Mouse (Mus musculus) kidney, embryonic 16.5 days (tissue): Measurements from ENCODE around the gene C5ar1. TPM values are rescaled to one million over a fixed set of nuclear protein-coding genes. Genes with fewer than 3 reads are reported as not detected.

Source experiments
- ATAC-seq: fragments of 200-750 bp; cut with Nextera tagmentation; 2 replicates; pipeline ENCODE4 v1.8.0; 2017; ENCODE audit warnings: moderate TSS enrichment; ENCODE audit not compliant: low FRiP score, low TSS enrichment
- H3K27ac ChIP-seq: fragments of 300-500 bp; sonication (generic); 2 replicates; pipeline ENCODE4 v1.5.1; 2014; ENCODE audit warnings: low read length
- H3K27me3 ChIP-seq: fragments of 300-500 bp; sonication (generic); 2 replicates; pipeline ENCODE4 v1.6.1; 2014; ENCODE audit warnings: low read length, control low read depth, mixed read lengths; ENCODE audit not compliant: insufficient read depth
- H3K36me3 ChIP-seq: fragments of 300-500 bp; sonication (generic); 2 replicates; pipeline ENCODE4 v1.6.1; 2014; ENCODE audit warnings: low read length, control low read depth, mixed read lengths; ENCODE audit not compliant: insufficient read depth
- H3K4me1 ChIP-seq: fragments of 300-500 bp; sonication (generic); 2 replicates; pipeline ENCODE4 v1.6.1; 2014; ENCODE audit warnings: low read length, control low read depth, mixed read lengths; ENCODE audit not compliant: insufficient read depth
- H3K4me2 ChIP-seq: fragments of 300-500 bp; sonication (generic); replicated peaks from 2 replicates; pipeline ENCODE4 v1.6.1; 2014; ENCODE audit warnings: low read depth, low read length
- H3K4me3 ChIP-seq: fragments of 300-500 bp; sonication (generic); 2 replicates; pipeline ENCODE4 v1.5.1; 2014; ENCODE audit warnings: mild to moderate bottlenecking, low read length
- H3K9ac ChIP-seq: fragments of 300-500 bp; sonication (generic); replicated peaks from 2 replicates; pipeline ENCODE4 v1.6.1; 2014; ENCODE audit warnings: low read length
- H3K9me3 ChIP-seq: fragments of 300-500 bp; sonication (generic); 2 replicates; pipeline ENCODE4 v1.6.1; 2016; ENCODE audit warnings: low read length, control low read depth
- WGBS: fragments of 180-500 bp; shearing (Covaris S2); extraction: QIAGEN DNeasy Blood & Tissue Kit; methylation state at CpG from one replicate; pipeline ENCODE4 v1.1.7; 2014; 5-methylcytosine and 5-hydroxymethylcytosine counted together
- polyA plus RNA-seq: library from polyadenylated mRNA; unstranded; fragments of >200 nt; fragmentation: Nextera tagmentation; extraction: Ambion mirVana; gene quantifications from 2 replicates; pipeline ENCODE4 v1.2.1, GENCODE M21; 2015

The C5ar1 gene
- polyA plus RNA-seq, 1 experiment from 2014 or later, result 2.7 TPM

DNA sequence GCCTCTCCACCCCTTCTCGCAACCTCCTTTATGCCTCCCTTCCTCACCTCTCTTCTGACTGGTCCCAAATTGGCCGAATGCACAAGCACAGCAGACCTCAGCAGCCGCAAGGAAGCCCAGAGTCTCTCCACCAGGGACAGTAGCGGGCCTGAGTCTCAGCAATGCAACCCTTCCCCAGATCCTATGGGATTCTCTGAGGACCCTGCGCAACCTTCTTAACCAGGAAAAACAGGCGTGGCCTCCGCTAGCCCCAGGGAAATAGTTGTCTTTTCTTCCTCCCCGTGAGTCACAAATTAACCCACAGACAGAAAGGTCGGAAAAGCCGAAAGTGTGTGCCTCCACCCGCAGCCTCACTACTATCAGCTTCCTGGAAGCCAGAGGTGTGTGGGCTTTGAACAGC is 17.6 kb downstream of the C5ar1 start:
- H3K4me3 ChIP-seq, result no peak overlapping the region
- H3K9ac ChIP-seq, result no peak overlapping the region
- no peak overlapping the region for H3K4me2 ChIP-seq
- WGBS, result 46% methylated on average over 11 of the region's 11 CpGs
- H3K36me3 ChIP-seq, result no peaks in the 10 kb centered on the region
- no peak overlapping the region for H3K27ac ChIP-seq
- no peaks in the 10 kb centered on the region for H3K9me3 ChIP-seq
- no peaks in the 10 kb centered on the region for H3K27me3 ChIP-seq
- ATAC-seq, result no peak
- H3K4me1 ChIP-seq, result peaks cover 8% of the 10 kb centered on the region; the same call in 1 of the 2 replicates

DNA sequence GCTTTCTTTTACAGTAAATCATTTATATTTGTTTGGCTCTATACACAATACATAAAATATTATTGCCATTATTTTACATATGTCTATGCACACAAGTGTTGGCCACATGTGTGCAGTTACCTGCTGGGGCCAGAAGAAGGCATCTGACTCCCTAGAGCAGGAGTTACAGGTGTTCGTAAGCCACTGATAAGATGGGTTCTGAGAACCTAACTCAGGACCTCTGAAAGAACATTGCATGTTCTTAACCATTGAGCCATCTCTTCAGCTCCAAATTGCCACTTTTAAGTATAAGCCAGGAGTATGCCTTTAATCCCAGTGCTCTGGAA is 18.4 kb downstream of the C5ar1 start:
- no peak for ATAC-seq
- no peaks in the 10 kb centered on the region for H3K36me3 ChIP-seq
- peaks cover 8% of the 10 kb centered on the region; the same call in 1 of the 2 replicates for H3K4me1 ChIP-seq
- H3K27ac ChIP-seq, result no peak overlapping the region
- H3K9ac ChIP-seq, result no peak overlapping the region
- H3K27me3 ChIP-seq, result no peaks in the 10 kb centered on the region
- 97% methylated on average over 1 of the region's 1 CpGs for WGBS
- H3K9me3 ChIP-seq, result no peaks in the 10 kb centered on the region
- H3K4me3 ChIP-seq, result no peak overlapping the region
- H3K4me2 ChIP-seq, result no peak overlapping the region

DNA sequence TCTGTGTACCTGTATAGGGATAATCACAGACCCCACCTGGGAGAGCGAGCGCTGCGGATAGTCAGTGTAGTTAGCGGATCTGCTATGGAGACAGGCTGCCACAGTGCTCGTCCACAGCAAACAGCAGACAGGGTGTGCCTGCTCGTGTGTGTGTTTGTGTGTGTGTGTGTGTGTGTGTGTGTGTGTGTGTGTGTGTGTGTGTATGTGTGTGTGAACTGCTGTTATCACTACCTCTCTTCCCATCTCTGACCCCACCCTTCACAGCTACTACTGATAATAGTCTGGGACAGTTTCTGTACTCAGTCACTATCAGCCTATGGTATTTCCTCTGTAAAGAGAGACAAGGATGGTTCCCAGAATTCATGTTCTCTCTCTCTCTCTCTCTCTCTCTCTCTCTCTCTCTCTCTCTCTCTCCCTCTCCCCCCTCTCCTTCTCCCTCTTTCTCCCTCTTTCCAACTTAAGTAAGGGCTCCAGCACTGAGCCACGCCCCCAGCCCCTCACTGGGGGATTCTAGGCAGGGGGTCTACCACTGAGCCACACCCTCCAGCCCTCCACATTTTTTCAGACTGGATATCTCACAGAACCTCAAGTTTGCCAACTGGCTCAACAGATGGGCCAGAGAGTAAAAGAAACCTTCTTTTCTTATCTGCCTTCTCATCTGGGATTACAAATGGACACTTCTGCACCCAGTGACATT is 18.9 kb downstream of the C5ar1 start:
- H3K4me3 ChIP-seq, result no peak overlapping the region
- no peaks in the 10 kb centered on the region for H3K36me3 ChIP-seq
- H3K4me1 ChIP-seq, result peaks cover 8% of the 10 kb centered on the region; the same call in 1 of the 2 replicates
- H3K27me3 ChIP-seq, result no peaks in the 10 kb centered on the region
- ATAC-seq, result no peak
- H3K4me2 ChIP-seq, result no peak overlapping the region
- H3K9me3 ChIP-seq, result no peaks in the 10 kb centered on the region
- no peak overlapping the region for H3K27ac ChIP-seq
- no peak overlapping the region for H3K9ac ChIP-seq
- 91% methylated on average over 7 of the region's 7 CpGs for WGBS

DNA sequence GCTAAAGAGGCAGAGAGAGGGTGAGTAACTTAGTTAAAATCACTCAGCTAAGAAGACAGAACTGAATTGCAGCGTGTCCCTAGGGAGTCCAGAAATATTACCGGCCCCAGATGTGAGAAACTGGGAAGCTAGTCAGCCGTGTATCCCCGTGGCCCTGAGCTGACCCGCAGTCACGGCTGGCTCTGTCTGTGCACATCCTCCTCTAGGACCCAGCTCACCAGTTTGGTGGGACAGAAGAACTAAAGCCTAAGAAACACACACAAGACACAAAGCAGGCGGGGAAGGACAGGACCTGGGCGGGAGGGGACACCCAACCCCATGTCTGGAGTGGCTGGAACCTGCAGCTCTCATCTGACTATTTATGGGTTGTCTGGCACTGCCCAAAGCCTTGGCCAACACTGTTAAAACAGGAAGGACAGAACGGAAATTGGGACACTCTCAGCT is 19.8 kb downstream of the C5ar1 start:
- no peaks in the 10 kb centered on the region for H3K27me3 ChIP-seq
- peaks cover 8% of the 10 kb centered on the region; the same call in 1 of the 2 replicates for H3K4me1 ChIP-seq
- 25% methylated on average over 9 of the region's 9 CpGs for WGBS
- H3K9ac ChIP-seq, result no peak overlapping the region
- no peak overlapping the region for H3K4me2 ChIP-seq
- H3K27ac ChIP-seq, result no peak overlapping the region
- no peak for ATAC-seq
- H3K9me3 ChIP-seq, result no peaks in the 10 kb centered on the region
- no peak overlapping the region for H3K4me3 ChIP-seq
- no peaks in the 10 kb centered on the region for H3K36me3 ChIP-seq

DNA sequence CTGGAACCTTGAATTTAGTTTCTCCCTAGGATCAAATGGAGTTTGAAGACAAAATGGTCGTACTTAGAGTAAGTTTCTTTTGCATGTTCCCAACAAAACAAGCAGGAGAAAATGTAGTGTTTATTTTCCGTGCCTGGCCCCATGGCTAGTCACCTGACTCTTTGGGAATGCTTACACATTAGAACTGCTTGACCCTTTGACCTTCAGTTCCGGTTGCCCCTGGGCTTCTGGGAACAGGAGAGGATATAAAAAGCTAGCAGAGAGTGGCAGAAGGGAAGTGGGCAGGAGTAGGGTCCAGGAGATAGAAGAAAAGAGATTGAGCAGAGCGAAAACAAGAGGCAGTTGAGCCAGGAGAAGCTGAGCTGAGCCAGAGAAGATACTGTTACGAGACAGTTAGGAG is 29.5 kb downstream of the C5ar1 start:
- no peak overlapping the region for H3K4me2 ChIP-seq
- no peak for ATAC-seq
- H3K9ac ChIP-seq, result no peak overlapping the region
- no peak overlapping the region for H3K4me3 ChIP-seq
- no peaks in the 10 kb centered on the region for H3K27me3 ChIP-seq
- H3K27ac ChIP-seq, result no peak overlapping the region; the same call in 1 of the 2 replicates
- peaks cover 4% of the 10 kb centered on the region for H3K9me3 ChIP-seq
- 28% methylated on average over 5 of the region's 5 CpGs for WGBS
- no peaks in the 10 kb centered on the region for H3K36me3 ChIP-seq
- H3K4me1 ChIP-seq, result peaks cover 9% of the 10 kb centered on the region

DNA sequence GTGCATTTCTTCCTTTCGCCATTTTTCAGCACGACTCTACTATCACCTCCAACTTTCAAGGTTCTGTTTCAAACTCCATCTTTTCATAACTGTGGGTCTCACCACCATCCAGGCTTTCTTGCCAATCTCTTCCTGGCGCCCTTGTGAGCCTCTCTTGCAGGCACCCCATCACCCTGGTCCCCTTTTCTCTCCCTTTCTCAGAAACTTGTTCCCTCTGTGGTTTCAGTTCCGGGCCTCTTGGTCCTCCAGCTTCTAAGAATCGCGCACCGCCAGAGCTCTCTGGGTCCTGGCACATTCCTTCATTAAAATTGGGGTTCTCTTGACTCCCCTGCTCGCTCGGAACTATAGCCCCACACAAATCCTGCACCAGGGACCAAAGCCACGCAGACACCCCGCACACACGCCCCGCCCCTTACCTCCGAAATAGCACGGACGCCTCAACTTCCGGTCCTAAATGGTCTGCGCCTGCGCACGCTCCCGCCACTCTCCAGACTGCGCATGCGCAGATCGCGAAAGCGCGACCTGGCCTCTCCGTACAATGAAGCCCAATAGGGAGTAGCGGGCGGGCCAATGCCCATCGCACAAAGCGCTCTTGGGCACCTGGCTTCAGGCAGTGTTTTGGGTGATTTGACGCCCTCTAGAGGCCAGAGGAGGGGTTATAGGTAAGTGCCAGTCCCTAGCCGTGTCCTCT is 37.6 kb downstream of the C5ar1 start, which contains the start of gene Dhx34:
Gene Dhx34 (minus strand): TSS at position 456 of the 691 bp plus-strand sequence.
- Histone ChIP-seq H3K9ac (peak within 1 kb of the TSS; percentile 89), H3K36me3 (peaks cover 10% of the 10 kb centered on the region), H3K27ac (peak within 1 kb of the TSS; percentile 67), H3K4me2 (peak within 1 kb of the TSS; percentile 62), H3K27me3 (no peaks in the 10 kb centered on the region), H3K9me3 (no peaks in the 10 kb centered on the region), H3K4me1 (peaks cover 8% of the 10 kb centered on the region; the same call in 1 of the 2 replicates), H3K4me3 (peak within 1 kb of the TSS; percentile 73)
- ATAC-seq, result peak; percentile 96
- WGBS, result 2% methylated on average over 34 of the region's 34 CpGs

DNA sequence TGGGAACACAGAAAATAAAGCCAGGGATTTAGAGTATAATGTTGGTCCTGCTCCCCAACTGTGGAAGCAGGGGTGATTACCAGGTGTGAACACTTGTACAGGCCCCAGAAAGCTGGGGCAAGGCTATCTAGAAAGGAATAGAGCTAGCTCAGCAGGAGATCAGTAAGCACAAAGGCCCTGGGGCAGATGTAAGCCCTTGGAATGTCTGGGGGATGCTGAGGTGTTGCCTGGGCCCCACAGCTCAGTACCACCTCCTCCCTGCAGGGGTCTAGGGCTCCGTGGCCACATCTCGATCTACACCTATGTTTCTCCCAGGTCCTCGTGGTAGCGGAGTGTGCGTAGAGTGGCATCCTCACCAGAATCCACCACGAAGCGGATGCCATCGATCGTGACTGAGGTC is 45.4 kb downstream of the C5ar1 start:
- H3K9ac ChIP-seq, result no peak overlapping the region
- H3K4me2 ChIP-seq, result no peak overlapping the region
- WGBS, result 93% methylated on average over 9 of the region's 9 CpGs
- H3K9me3 ChIP-seq, result no peaks in the 10 kb centered on the region
- no peak overlapping the region for H3K4me3 ChIP-seq
- H3K27ac ChIP-seq, result no peak overlapping the region
- H3K36me3 ChIP-seq, result peaks cover 59% of the 10 kb centered on the region
- no peak for ATAC-seq
- H3K4me1 ChIP-seq, result 0 out of 2 replicates have a peak, but pooled peaks cover 2% of the 10 kb centered on the region
- H3K27me3 ChIP-seq, result no peaks in the 10 kb centered on the region

DNA sequence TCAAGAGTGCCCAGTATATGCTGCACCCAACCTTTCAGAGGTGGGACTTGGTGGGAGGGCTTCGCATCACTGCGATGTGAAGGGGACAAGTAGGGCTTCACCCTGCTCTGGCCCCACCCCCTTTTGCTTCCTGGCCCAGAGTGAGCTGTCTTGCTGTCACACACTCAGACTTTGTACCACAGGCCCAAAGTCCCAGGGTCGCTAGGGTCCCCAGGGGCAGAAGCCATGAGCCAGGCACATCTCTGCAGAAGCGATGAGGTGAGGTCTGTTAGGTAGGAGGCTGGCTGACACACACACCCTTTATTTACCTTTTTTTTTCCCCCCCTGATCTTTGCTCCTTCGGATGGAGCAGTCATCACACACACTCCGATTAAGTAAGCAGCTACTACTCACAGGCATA is 46.1 kb downstream of the C5ar1 start:
- ATAC-seq, result no peak
- Histone ChIP-seq H3K4me2 (no peak overlapping the region), H3K4me3 (no peak overlapping the region), H3K4me1 (0 out of 2 replicates have a peak, but pooled peaks cover 3% of the 10 kb centered on the region), H3K9ac (no peak overlapping the region), H3K27ac (no peak overlapping the region), H3K27me3 (no peaks in the 10 kb centered on the region), H3K9me3 (no peaks in the 10 kb centered on the region), H3K36me3 (peaks cover 58% of the 10 kb centered on the region)
- WGBS, result 93% methylated on average over 6 of the region's 6 CpGs

DNA sequence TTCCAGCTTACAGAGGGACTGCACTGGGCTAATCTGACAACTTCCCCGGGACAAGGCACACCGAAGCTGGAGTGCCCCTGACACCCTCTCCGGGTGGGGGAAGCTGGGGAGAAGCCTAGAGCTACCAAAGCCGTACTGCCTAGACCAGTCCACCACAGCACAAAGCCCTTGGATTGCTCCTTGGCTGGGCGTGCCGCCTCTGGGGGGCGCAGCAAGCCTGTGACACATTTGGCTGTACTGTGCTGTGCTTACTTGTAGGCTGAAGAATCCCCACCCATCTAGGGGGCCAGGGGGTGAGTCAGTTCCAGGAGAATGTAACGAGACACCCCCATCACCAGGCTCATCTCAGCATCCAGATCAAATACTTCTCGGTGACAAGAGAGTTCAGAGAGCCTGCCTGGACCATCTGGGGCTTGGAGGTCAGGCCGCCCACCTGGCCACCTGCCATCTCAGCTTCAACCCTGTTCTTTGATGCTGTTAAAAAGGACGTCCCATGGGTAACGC is 48.4 kb downstream of the C5ar1 start:
- 0 out of 2 replicates have a peak, but pooled peaks cover 3% of the 10 kb centered on the region for H3K4me1 ChIP-seq
- no peak overlapping the region for H3K27ac ChIP-seq
- 60% methylated on average over 12 of the region's 12 CpGs for WGBS
- H3K36me3 ChIP-seq, result peaks cover 41% of the 10 kb centered on the region
- no peak overlapping the region for H3K4me3 ChIP-seq
- ATAC-seq, result 0 out of 2 replicates have a peak, but pooled peaks have one; percentile 28
- H3K9ac ChIP-seq, result no peak overlapping the region
- no peak overlapping the region for H3K4me2 ChIP-seq
- no peaks in the 10 kb centered on the region for H3K27me3 ChIP-seq
- no peaks in the 10 kb centered on the region for H3K9me3 ChIP-seq
